Mouse (Mus musculus) bone marrow macrophage, adult 2 months (primary cell): ENCODE measurements around the gene Itgav.

ENCODE experiments used
- CTCF ChIP-seq: IDR thresholded peaks from 2 replicates; pipeline ENCODE4 v1.5.1; 2012; ENCODE audit warnings: low read depth, mild to moderate bottlenecking, low read length, moderate library complexity
- POLR2A ChIP-seq: IDR thresholded peaks from 2 replicates; pipeline ENCODE4 v1.6.1; 2012; ENCODE audit warnings: mild to moderate bottlenecking, low read depth, low read length, borderline replicate concordance

- TF ChIP-seq POLR2A (no peak), CTCF (no peak)
Observed at GRCm38 (mm10) chr2:83792102-83792501, 67.9 kb downstream of the Itgav start.
